Mouse (Mus musculus): ENCODE measurements at regions not wholly inside any gene's neighbourhood (a gene's known extent, or its start where the extent isn't known, plus 50 kb on each side); places are given as distances from the start of the nearest gene placed in this dataset.

- in situ Hi-C loops (cut with MboI; ENCODE audit: low pct_unique_long_range_greater_than_20kb in 1 of 2, low sequenced_read_pairs in 2 of 2, unreplicated experiment in 1 of 2): no loop called here
These were observed 141.3 kb downstream of the Foxo1 start for GRCm38 (mm10) chr3:52409465-52409864.

- in situ Hi-C loops (cut with MboI; ENCODE audit: low pct_unique_long_range_greater_than_20kb in 1 of 2, low sequenced_read_pairs in 2 of 2, unreplicated experiment in 1 of 2): no loop called here
These were observed 138.7 kb downstream of the Foxo1 start for GRCm38 (mm10) chr3:52406778-52407318.

- in situ Hi-C loops (cut with MboI; ENCODE audit: low pct_unique_long_range_greater_than_20kb in 1 of 2, low sequenced_read_pairs in 2 of 2, unreplicated experiment in 1 of 2): no loop called here
These were observed 136.5 kb downstream of the Foxo1 start for GRCm38 (mm10) chr3:52404636-52405035.

GRCm38 (mm10) chr3:52403032-52403431 is 134.9 kb downstream of the Foxo1 start:
- in situ Hi-C loops (cut with MboI; ENCODE audit: low pct_unique_long_range_greater_than_20kb in 1 of 2, low sequenced_read_pairs in 2 of 2, unreplicated experiment in 1 of 2): no loop called here
